Mouse (Mus musculus) cortical plate, adult 2 months (tissue): ENCODE data around the gene Impg1. TPM values are rescaled to one million over a fixed set of nuclear protein-coding genes. Genes with fewer than 3 reads are reported as not detected.
"Not testable (repeated sequence)": the region's sequence is repeated elsewhere in the genome, so short reads cannot be mapped to it uniquely, and the experiment has no call there.

ENCODE experiments used
- H3K27ac ChIP-seq: fragments of 200-500 bp; 2 replicates; pipeline ENCODE4 v1.5.1; 2012; ENCODE audit warnings: low read length, control low read depth, inconsistent platforms; ENCODE audit not compliant: insufficient read depth
- H3K4me1 ChIP-seq: fragments of 200-500 bp; 2 replicates; pipeline ENCODE4 v1.6.1; 2011; ENCODE audit warnings: low read length; ENCODE audit not compliant: control insufficient read depth, insufficient read depth
- H3K4me3 ChIP-seq: fragments of 200-500 bp; 2 replicates; pipeline ENCODE4 v1.5.1; 2011; ENCODE audit warnings: mild to moderate bottlenecking, low read length, control low read depth; ENCODE audit not compliant: insufficient read depth
- CTCF ChIP-seq: fragments of 200-500 bp; IDR thresholded peaks from 2 replicates; pipeline ENCODE4 v1.5.1; 2011; ENCODE audit warnings: mild to moderate bottlenecking, control low read depth, low read length; ENCODE audit not compliant: insufficient read depth; ENCODE audit errors: extremely low read depth
- POLR2A ChIP-seq: fragments of 200-500 bp; IDR thresholded peaks from 2 replicates; pipeline ENCODE4 v1.6.1; 2011; ENCODE audit warnings: mild to moderate bottlenecking, low read length, control low read depth; ENCODE audit not compliant: insufficient read depth; ENCODE audit errors: extremely low read depth
- polyA plus RNA-seq: library from polyadenylated mRNA; depleted of rRNA; stranded (reverse); fragments of >200 nt; gene quantifications from 2 replicates; pipeline ENCODE4 v1.2.3, GENCODE M21; 2012

Gene Impg1
- polyA plus RNA-seq, 1 experiment, result 0.46 TPM

GRCm38 (mm10) chr9:80351295-80351677, 114.0 kb downstream of the Impg1 start:
- TF ChIP-seq POLR2A (no peak), CTCF (no peak)
- H3K4me3 ChIP-seq, result no peak overlapping the region
- no peak overlapping the region for H3K27ac ChIP-seq
- H3K4me1 ChIP-seq, result no peaks in the 10 kb centered on the region

- TF ChIP-seq CTCF (no peak), POLR2A (no peak)
- Histone ChIP-seq H3K4me3 (no peak overlapping the region), H3K27ac (no peak overlapping the region), H3K4me1 (no peaks in the 10 kb centered on the region)
Measured at GRCm38 (mm10) chr9:80344451-80345000, 120.8 kb downstream of the Impg1 start.

- H3K4me3 ChIP-seq, result no peak overlapping the region
- H3K4me1 ChIP-seq, result no peaks in the 10 kb centered on the region
- TF ChIP-seq CTCF (no peak), POLR2A (no peak)
- H3K27ac ChIP-seq, result no peak overlapping the region
Measured at GRCm38 (mm10) chr9:80342520-80342919, 122.8 kb downstream of the Impg1 start.

GRCm38 (mm10) chr9:80341756-80342155, 123.5 kb downstream of the Impg1 start:
- no peak overlapping the region for H3K4me3 ChIP-seq
- H3K27ac ChIP-seq, result no peak overlapping the region
- no peaks in the 10 kb centered on the region for H3K4me1 ChIP-seq
- TF ChIP-seq POLR2A, result no peak

GRCm38 (mm10) chr9:80340927-80341326, 124.4 kb downstream of the Impg1 start:
- Histone ChIP-seq H3K4me1 (no peaks in the 10 kb centered on the region), H3K4me3 (no peak overlapping the region), H3K27ac (no peak overlapping the region)
- no peak for TF ChIP-seq CTCF
- no peak for TF ChIP-seq POLR2A

GRCm38 (mm10) chr9:80338026-80338425, 127.3 kb downstream of the Impg1 start:
- no peaks in the 10 kb centered on the region for H3K4me1 ChIP-seq
- TF ChIP-seq CTCF (no peak), POLR2A (no peak)

GRCm38 (mm10) chr9:80335660-80336357, 129.5 kb downstream of the Impg1 start:
- no peak for TF ChIP-seq CTCF
- no peak for TF ChIP-seq POLR2A
- no peak overlapping the region for H3K4me3 ChIP-seq
- H3K27ac ChIP-seq, result no peak overlapping the region
- peaks cover 1% of the 10 kb centered on the region; the same call in 1 of the 2 replicates for H3K4me1 ChIP-seq

More at GRCm38 (mm10) chr9:80338026-80338425, 127.3 kb downstream of the Impg1 start:
- Histone ChIP-seq H3K27ac (no peak overlapping the region), H3K4me3 (no peak overlapping the region)

- TF ChIP-seq POLR2A (no peak), CTCF (no peak)
- no peak overlapping the region for H3K27ac ChIP-seq
- no peak overlapping the region for H3K4me3 ChIP-seq
- peaks cover 1% of the 10 kb centered on the region; the same call in 1 of the 2 replicates for H3K4me1 ChIP-seq
Measured at GRCm38 (mm10) chr9:80333998-80334605, 131.2 kb downstream of the Impg1 start.

GRCm38 (mm10) chr9:80333466-80333865, 131.8 kb downstream of the Impg1 start:
- Histone ChIP-seq H3K27ac (no peak overlapping the region), H3K4me3 (no peak overlapping the region), H3K4me1 (peaks cover 1% of the 10 kb centered on the region; the same call in 1 of the 2 replicates)
- no peak for TF ChIP-seq CTCF

- Histone ChIP-seq H3K4me3 (peak overlapping the region; percentile 37), H3K4me1 (peaks cover 1% of the 10 kb centered on the region; the same call in 1 of the 2 replicates), H3K27ac (no peak overlapping the region)
- TF ChIP-seq CTCF (peak; percentile 42; the same call in 1 of the 2 replicates), POLR2A (no peak)
Measured at GRCm38 (mm10) chr9:80332153-80332552, 133.1 kb downstream of the Impg1 start.

GRCm38 (mm10) chr9:80321051-80321887, 144.0 kb downstream of the Impg1 start:
- H3K4me1 ChIP-seq, H3K4me3 ChIP-seq, H3K27ac ChIP-seq: not testable (repeated sequence)
